Mouse (Mus musculus) duodenum, adult 2 months (tissue): ENCODE measurements around the gene 4930516K23Rik. TPM values are rescaled to one million over a fixed set of nuclear protein-coding genes. Genes with fewer than 3 reads are reported as not detected.

ENCODE experiments used
- polyA plus RNA-seq: library from polyadenylated mRNA; depleted of rRNA; stranded (reverse); fragments of >200 nt; gene quantifications from 2 replicates; pipeline ENCODE4 v1.2.3, GENCODE M21; 2012; ENCODE audit warnings: low replicate concordance; rRNA removed

The 4930516K23Rik gene
- not detected in 2 replicates for polyA plus RNA-seq

DNA sequence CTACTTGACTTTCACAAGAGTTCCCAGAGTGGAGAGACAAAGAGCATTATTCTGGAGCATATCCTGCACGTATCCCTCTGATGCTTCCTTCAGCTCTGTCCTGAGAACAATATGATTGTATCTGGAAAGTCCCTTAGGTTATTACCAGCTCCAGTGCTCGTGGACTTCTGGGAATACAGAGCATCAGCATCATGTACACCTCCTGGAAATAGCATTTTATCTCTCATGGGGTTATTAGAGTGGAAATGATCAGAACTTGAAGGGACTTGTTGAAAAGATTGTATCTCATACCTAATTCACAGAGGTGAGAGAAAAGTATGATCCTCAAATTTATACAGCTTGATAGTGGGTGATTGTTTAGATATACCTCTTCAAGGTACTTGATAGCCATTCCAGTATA lies at the start of gene 4930516K23Rik:
TSS of gene 4930516K23Rik (minus strand) at position 101 of the 400 bp plus-strand sequence.

DNA sequence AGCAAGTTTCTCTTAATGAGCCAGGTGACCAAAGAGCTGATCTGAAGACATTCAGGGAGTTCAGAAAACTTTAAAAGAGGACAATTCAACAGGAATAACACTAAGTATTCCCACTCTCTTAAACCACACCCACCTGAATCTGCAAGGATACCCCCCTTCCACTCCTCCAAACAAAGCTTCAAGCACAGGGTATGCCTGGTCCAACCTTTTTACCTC lies 43.4 kb upstream of the 4930516K23Rik start, which contains the start of gene Olfr646:
TSS of gene Olfr646 (plus strand) at position 117 of the 216 bp plus-strand sequence.

DNA sequence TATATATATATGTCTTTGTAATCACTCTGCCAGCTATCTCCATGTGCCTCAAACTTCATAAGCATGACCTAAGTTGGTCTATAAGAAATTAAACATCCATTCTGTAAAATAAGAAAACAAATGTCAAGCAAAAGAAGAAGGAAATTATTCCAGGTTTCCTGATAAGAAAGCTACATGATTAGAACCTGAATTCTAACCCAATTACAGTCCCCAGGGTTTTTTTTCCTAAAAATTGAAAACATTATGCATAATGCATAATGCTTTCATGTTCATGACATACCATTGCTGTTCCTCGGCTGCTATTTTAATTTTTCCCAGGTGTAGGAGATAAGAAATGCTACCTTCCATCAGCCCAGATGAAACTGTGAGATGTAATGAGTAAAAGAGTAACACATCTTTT lies 24.1 kb upstream of the 4930516K23Rik start, which contains the start of gene Olfr645:
TSS of gene Olfr645 (minus strand) at position 101 of the 400 bp plus-strand sequence.

DNA sequence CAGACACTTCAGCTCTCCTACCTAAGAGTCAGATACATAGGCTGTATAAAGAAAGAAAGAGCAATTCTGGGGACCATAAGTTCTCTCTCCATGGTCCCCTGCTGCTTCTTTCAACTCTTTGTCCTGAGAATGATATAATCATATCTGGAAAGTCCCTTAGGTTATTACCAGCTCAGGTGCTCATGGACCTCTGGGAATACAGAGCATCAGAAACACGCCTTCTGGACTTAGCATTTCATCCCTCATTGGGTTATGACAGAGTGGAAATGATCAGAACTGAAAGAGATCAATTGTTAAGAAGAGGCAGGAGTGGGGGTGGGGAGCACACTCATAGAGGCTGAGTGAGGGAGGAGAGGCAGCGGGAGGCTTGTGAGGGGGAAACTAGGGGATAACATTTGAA lies 10.5 kb upstream of the 4930516K23Rik start, which contains the start of gene Olfr644:
TSS of gene Olfr644 (minus strand) at position 101 of the 400 bp plus-strand sequence.

GRCm38 (mm10) chr7:104052566-104052965 lies 8.7 kb downstream of the 4930516K23Rik start, which contains the start of gene Olfr642:
TSS of gene Olfr642 (minus strand) at chr7:104052666.

GRCm38 (mm10) chr7:104035145-104035544 lies 26.1 kb downstream of the 4930516K23Rik start, which contains the start of gene Olfr641:
TSS of gene Olfr641 (plus strand) at chr7:104035445.

DNA sequence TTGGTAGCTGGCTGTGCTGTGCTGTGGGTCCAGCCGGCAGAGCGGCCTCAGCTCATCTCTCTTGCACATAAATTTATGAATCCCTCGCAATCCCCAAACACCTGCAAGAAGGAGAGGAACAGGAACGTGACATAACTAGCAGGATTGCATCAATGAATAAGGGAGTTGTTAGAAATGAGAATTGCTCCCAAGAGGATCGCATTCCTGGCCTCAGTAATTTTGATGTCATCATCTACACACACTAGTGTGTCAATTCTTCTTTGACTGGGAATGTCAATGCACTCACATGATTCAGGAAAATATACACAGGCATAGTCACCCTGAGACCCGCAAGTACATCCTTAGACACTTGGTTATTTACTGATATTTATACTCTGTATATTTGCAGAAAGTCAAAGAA lies 35.8 kb downstream of the 4930516K23Rik start, which contains the start of gene Olfr640:
TSS of gene Olfr640 (minus strand) at position 101 of the 400 bp plus-strand sequence.

DNA sequence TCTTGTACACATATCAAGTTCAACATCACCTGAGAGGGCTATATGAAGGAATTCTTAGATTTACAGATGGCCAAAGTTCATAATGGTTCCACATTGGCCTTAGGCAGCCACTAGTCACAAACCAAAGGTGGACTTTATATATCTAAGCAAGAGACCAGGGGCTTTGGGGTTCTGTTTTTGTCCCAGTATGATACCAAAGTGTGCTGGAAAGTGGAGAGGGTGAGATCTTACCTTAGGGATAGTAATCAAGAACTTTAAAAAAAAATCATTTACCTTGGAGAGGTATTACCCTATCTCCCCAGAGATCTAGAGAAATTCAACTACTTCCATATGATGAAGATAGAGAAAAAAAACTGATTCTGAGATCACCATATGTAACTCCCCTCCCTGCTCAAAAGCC lies 44.0 kb downstream of the 4930516K23Rik start, which contains the start of gene Olfr639:
TSS of gene Olfr639 (minus strand) at position 101 of the 400 bp plus-strand sequence.

Other genes with a start within 250 kb of the 4930516K23Rik start
- gene Hbb-bt, start 247.4 kb downstream of the 4930516K23Rik start, polyA plus RNA-seq: 34.6 and 126 TPM in 2 replicates
- gene Hbb-bs, start 233.3 kb downstream of the 4930516K23Rik start, polyA plus RNA-seq: 335 and 1,183 TPM in 2 replicates
- gene Hbb-bh2, start 220.9 kb downstream of the 4930516K23Rik start, polyA plus RNA-seq: not detected in 2 replicates
- not detected in 2 replicates for gene Hbb-bh1, start 218.3 kb downstream of the 4930516K23Rik start, polyA plus RNA-seq
- gene Hbb-y, start 208.2 kb downstream of the 4930516K23Rik start, polyA plus RNA-seq: not detected in 2 replicates
- gene Olfr66, start 175.2 kb downstream of the 4930516K23Rik start, polyA plus RNA-seq: not detected in 2 replicates
- gene Olfr64, start 167.0 kb downstream of the 4930516K23Rik start, polyA plus RNA-seq: not detected in 2 replicates
- gene Olfr65, start 158.0 kb downstream of the 4930516K23Rik start, polyA plus RNA-seq: not detected in 2 replicates
- gene Olfr631, start 132.6 kb downstream of the 4930516K23Rik start, polyA plus RNA-seq: not detected in 2 replicates
- gene Olfr632, start 127.1 kb downstream of the 4930516K23Rik start, polyA plus RNA-seq: 0.20 TPM in 1 of 2 replicates, not detected in the other
- not detected in 2 replicates for gene Olfr633, start 117.0 kb downstream of the 4930516K23Rik start, polyA plus RNA-seq
- not detected in 2 replicates for gene Olfr635, start 90.3 kb downstream of the 4930516K23Rik start, polyA plus RNA-seq
- gene Olfr638, start 62.7 kb downstream of the 4930516K23Rik start, polyA plus RNA-seq: not detected in 2 replicates
- not detected in 2 replicates for gene Olfr639, start 44.1 kb downstream of the 4930516K23Rik start, polyA plus RNA-seq
- gene Olfr640, start 35.9 kb downstream of the 4930516K23Rik start, polyA plus RNA-seq: not detected in 2 replicates
- gene Olfr641, start 26.0 kb downstream of the 4930516K23Rik start, polyA plus RNA-seq: not detected in 2 replicates
- gene Olfr642, start 8.8 kb downstream of the 4930516K23Rik start, polyA plus RNA-seq: not detected in 2 replicates
- not detected in 2 replicates for gene Olfr644, start 10.4 kb upstream of the 4930516K23Rik start, polyA plus RNA-seq
- not detected in 2 replicates for gene Olfr645, start 24.0 kb upstream of the 4930516K23Rik start, polyA plus RNA-seq
- gene Olfr646, start 43.4 kb upstream of the 4930516K23Rik start, polyA plus RNA-seq: not detected in 2 replicates
- gene Ubqln5, start 68.4 kb upstream of the 4930516K23Rik start, polyA plus RNA-seq: not detected in 2 replicates
- not detected in 2 replicates for gene Olfr643, start 76.0 kb upstream of the 4930516K23Rik start, polyA plus RNA-seq
- not detected in 2 replicates for gene Ubqln3, start 81.8 kb upstream of the 4930516K23Rik start, polyA plus RNA-seq
- gene Ubqlnl, start 89.1 kb upstream of the 4930516K23Rik start, polyA plus RNA-seq: not detected in 2 replicates
- gene Olfm5, start 103.4 kb upstream of the 4930516K23Rik start, polyA plus RNA-seq: not detected in 2 replicates
- not detected in 2 replicates for gene Olfr648, start 121.9 kb upstream of the 4930516K23Rik start, polyA plus RNA-seq
- gene Olfr649, start 134.5 kb upstream of the 4930516K23Rik start, polyA plus RNA-seq: not detected in 2 replicates
- gene Trim6, start 157.3 kb upstream of the 4930516K23Rik start, polyA plus RNA-seq: 0.24 and 0.58 TPM in 2 replicates
- 2.1 and 2.6 TPM in 2 replicates for gene Trim34a, start 183.0 kb upstream of the 4930516K23Rik start, polyA plus RNA-seq
- gene Trim5, start 226.6 kb upstream of the 4930516K23Rik start, polyA plus RNA-seq: 0.09 and 0.19 TPM in 2 replicates